Mouse (Mus musculus) G1E (cell line): ENCODE data around the gene 1810049J17Rik.

ENCODE experiments used
- CTCF ChIP-seq: IDR thresholded peaks from 2 replicates; pipeline ENCODE4 v1.5.1; 2012; ENCODE audit warnings: low read depth, low read length, inconsistent platforms, mixed read lengths
- GATA1 ChIP-seq: IDR thresholded peaks from 2 replicates; pipeline ENCODE4 v1.6.1; 2012; ENCODE audit warnings: borderline replicate concordance, low read length, inconsistent platforms, mixed read lengths
- POLR2AphosphoS5 ChIP-seq: IDR thresholded peaks from 2 replicates; pipeline ENCODE4 v1.6.1; 2012; ENCODE audit warnings: low read depth, low read length, inconsistent platforms; ENCODE audit not compliant: insufficient replicate concordance
- TAL1 ChIP-seq: conservative IDR thresholded peaks from 2 replicates; pipeline ENCODE4 v1.6.1; 2012; ENCODE audit warnings: low read depth, low read length, inconsistent platforms, mixed read lengths

- TF ChIP-seq POLR2AphosphoS5: no peak
- TF ChIP-seq CTCF: no peak
- TF ChIP-seq TAL1: no peak
- no peak for TF ChIP-seq GATA1
Measured at GRCm38 (mm10) chr15:12334381-12334780, 12.7 kb upstream of the 1810049J17Rik start.
